Comparison of ENCODE assay signal across 9 mouse cellular contexts in genomic region chr4:126105131-126105783, GRCm38 (mm10). TPM values are rescaled to one million over a fixed set of nuclear protein-coding genes. Genes with fewer than 3 reads are reported as not detected.
A peak's percentile ranks its signal among the peaks of the same experiment; 100 is the strongest.
DNase-seq lines count a peak whose midpoint lies in the region; ATAC-seq lines count a peak whose summit lies in the region.
"Had no signal": no experiment of that assay in that cellular context is flagged by ENCODE, and none has a peak within 500 bp of the region (broad histone marks: within the 10 kb centered on the region; RNA-seq: fewer than 3 reads in every experiment).

No protein-coding gene starts in this region.

- H3K4me1 ChIP-seq in heart, embryonic 15.5 days (replicated peaks), result peaks cover 66% of the 10 kb centered on the region
- peaks cover 63% of the 10 kb centered on the region for H3K4me1 ChIP-seq in embryonic facial prominence, embryonic 10.5 days
- peaks cover 74% of the 10 kb centered on the region for H3K4me1 ChIP-seq in hindbrain, embryonic 15.5 days (replicated peaks)
- H3K4me1 ChIP-seq in midbrain, embryonic 15.5 days, result peaks cover 72% of the 10 kb centered on the region

- no peaks in the 10 kb centered on the region for H3K36me3 ChIP-seq in heart, embryonic 15.5 days
- peaks cover 6% of the 10 kb centered on the region; the same call in 1 of the 2 replicates for H3K36me3 ChIP-seq in embryonic facial prominence, embryonic 10.5 days (replicated peaks)
- H3K36me3 ChIP-seq in hindbrain, embryonic 15.5 days, result no peaks in the 10 kb centered on the region
- no peaks in the 10 kb centered on the region for H3K36me3 ChIP-seq in midbrain, embryonic 15.5 days (replicated peaks)

- H3K4me3 ChIP-seq in heart, embryonic 15.5 days, result peak overlapping the region; percentile 94
- H3K4me3 ChIP-seq in embryonic facial prominence, embryonic 10.5 days, result peak overlapping the region; percentile 83
- peak overlapping the region; percentile 96 for H3K4me3 ChIP-seq in hindbrain, embryonic 15.5 days
- H3K4me3 ChIP-seq in midbrain, embryonic 15.5 days, result peak overlapping the region; percentile 96

- ATAC-seq in heart, embryonic 15.5 days (replicated peaks; ENCODE audit: insufficient number of reproducible peaks, insufficient read depth, low FRiP score, low read depth), result no peak
- ATAC-seq in hindbrain, embryonic 15.5 days (ENCODE audit: low FRiP score, low read depth), result no peak
- no peak for ATAC-seq in midbrain, embryonic 15.5 days (replicated peaks)
- ATAC-seq: Patski had no signal

- no peak overlapping the region for H3K27ac ChIP-seq in heart, embryonic 15.5 days
- H3K27ac ChIP-seq in embryonic facial prominence, embryonic 10.5 days (replicated peaks), result no peak overlapping the region
- H3K27ac ChIP-seq in hindbrain, embryonic 15.5 days (replicated peaks), result no peak overlapping the region
- H3K27ac ChIP-seq in midbrain, embryonic 15.5 days, result no peak overlapping the region

- H3K9ac ChIP-seq in heart, embryonic 15.5 days, result peak overlapping the region; percentile 23; the same call in 1 of the 2 replicates
- H3K9ac ChIP-seq in hindbrain, embryonic 15.5 days, result peak overlapping the region; percentile 89
- H3K9ac ChIP-seq in midbrain, embryonic 15.5 days, result peak overlapping the region; percentile 89; the same call in 1 of the 2 replicates

- H3K27me3 ChIP-seq in heart, embryonic 15.5 days, result no peaks in the 10 kb centered on the region
- no peaks in the 10 kb centered on the region for H3K27me3 ChIP-seq in embryonic facial prominence, embryonic 10.5 days (replicated peaks; ENCODE audit: low read depth, poor library complexity, severe bottlenecking)
- no peaks in the 10 kb centered on the region for H3K27me3 ChIP-seq in hindbrain, embryonic 15.5 days
- no peaks in the 10 kb centered on the region for H3K27me3 ChIP-seq in midbrain, embryonic 15.5 days (replicated peaks)
- H3K27me3 ChIP-seq: Patski had no signal

- peak overlapping the region; percentile 90 for H3K4me2 ChIP-seq in heart, embryonic 15.5 days
- peak overlapping the region; percentile 93 for H3K4me2 ChIP-seq in hindbrain, embryonic 15.5 days
- peak overlapping the region; percentile 87 for H3K4me2 ChIP-seq in midbrain, embryonic 15.5 days

- WGBS in heart, embryonic 15.5 days, result 63% methylated on average over 7 of the region's 7 CpGs
- WGBS in embryonic facial prominence, embryonic 10.5 days, result 57% methylated on average over 7 of the region's 7 CpGs
- WGBS in hindbrain, embryonic 15.5 days, result 50% methylated on average over 7 of the region's 7 CpGs
- WGBS in midbrain, embryonic 15.5 days, result 47% methylated on average over 7 of the region's 7 CpGs

- DNase-seq in heart, adult 8-10 months (ENCODE audit: low spot score), result no peak
- no peak for DNase-seq in embryonic facial prominence, embryonic 10.5 days (ENCODE audit: low spot score)
- DNase-seq in c-Kit-positive CD71-positive TER-119-positive erythroid progenitor cells, embryonic 14.5 days (ENCODE audit: low spot score), result no peak
- no peak for DNase-seq in urinary bladder, postnatal 10 days (ENCODE audit: low spot score)
- no peak for DNase-seq in gastrocnemius, adult 8-10 months (ENCODE audit: low spot score in 2 of 2)

- no peaks in the 10 kb centered on the region for H3K9me3 ChIP-seq in heart, embryonic 15.5 days (replicated peaks)
- H3K9me3 ChIP-seq in embryonic facial prominence, embryonic 10.5 days, result no peaks in the 10 kb centered on the region
- no peaks in the 10 kb centered on the region for H3K9me3 ChIP-seq in hindbrain, embryonic 15.5 days
- no peaks in the 10 kb centered on the region for H3K9me3 ChIP-seq in midbrain, embryonic 15.5 days

RNA-seq across cellular contexts. Expression of gene Stk40, which starts 1.5 kb away (rescaled TPM):
- 20.6 and 27.2 TPM in 2 replicates for polyA plus RNA-seq in heart, embryonic 15.5 days (2015; fragmentation: Nextera tagmentation; extraction: Ambion mirVana)
- total RNA-seq in heart, adult 8-10 months (2022), result 10 to 100 TPM; 37.8 to 61.9 (median 52.4) TPM
- polyA plus RNA-seq in embryonic facial prominence, embryonic 10.5 days (2016; fragmentation: Nextera tagmentation; extraction: Ambion mirVana), result 43.8 and 44.5 TPM in 2 replicates
- 29.6 and 33.9 TPM in 2 replicates for polyA plus RNA-seq in hindbrain, embryonic 15.5 days (2015; fragmentation: Nextera tagmentation; extraction: Ambion mirVana)
- polyA plus RNA-seq in midbrain, embryonic 15.5 days (2015; fragmentation: Nextera tagmentation; extraction: Ambion mirVana), result 34.4 and 35.2 TPM in 2 replicates
- total RNA-seq in gastrocnemius, adult 8-10 months (2022), result 100 to 1,000 TPM; 122 to 135 (median 128) TPM

RNA-seq across cellular contexts. Expression of gene Lsm10, which starts 8.8 kb away (rescaled TPM):
- 42.2 and 43.2 TPM in 2 replicates for polyA plus RNA-seq in heart, embryonic 15.5 days (2015; fragmentation: Nextera tagmentation; extraction: Ambion mirVana)
- 10 to 100 TPM; 17.3 to 19.5 (median 18.4) TPM for total RNA-seq in heart, adult 8-10 months (2022)
- 44.9 and 48.5 TPM in 2 replicates for polyA plus RNA-seq in embryonic facial prominence, embryonic 10.5 days (2016; fragmentation: Nextera tagmentation; extraction: Ambion mirVana)
- polyA plus RNA-seq in hindbrain, embryonic 15.5 days (2015; fragmentation: Nextera tagmentation; extraction: Ambion mirVana), result 45.8 and 50.3 TPM in 2 replicates
- 48.7 and 53.0 TPM in 2 replicates for polyA plus RNA-seq in midbrain, embryonic 15.5 days (2015; fragmentation: Nextera tagmentation; extraction: Ambion mirVana)
- 10 to 100 TPM in 1 of 4 experiments, 1 to 10 TPM in 3; 8.8 to 10.9 (median 9.4) TPM for total RNA-seq in gastrocnemius, adult 8-10 months (2022)

RNA-seq across cellular contexts. Expression of gene Eva1b, which starts 42.3 kb away (rescaled TPM):
- 28.0 and 37.7 TPM in 2 replicates for polyA plus RNA-seq in heart, embryonic 15.5 days (2015; fragmentation: Nextera tagmentation; extraction: Ambion mirVana)
- total RNA-seq in heart, adult 8-10 months (2022), result 10 to 100 TPM in 1 of 4 experiments, 1 to 10 TPM in 3; 7.3 to 12.4 (median 9.0) TPM
- 37.1 and 38.9 TPM in 2 replicates for polyA plus RNA-seq in embryonic facial prominence, embryonic 10.5 days (2016; fragmentation: Nextera tagmentation; extraction: Ambion mirVana)
- 14.5 and 15.1 TPM in 2 replicates for polyA plus RNA-seq in hindbrain, embryonic 15.5 days (2015; fragmentation: Nextera tagmentation; extraction: Ambion mirVana)
- 11.8 and 12.0 TPM in 2 replicates for polyA plus RNA-seq in midbrain, embryonic 15.5 days (2015; fragmentation: Nextera tagmentation; extraction: Ambion mirVana)
- 1 to 10 TPM; 2.0 to 4.9 (median 2.6) TPM for total RNA-seq in gastrocnemius, adult 8-10 months (2022)

RNA-seq across cellular contexts. Expression of gene Oscp1, which starts 46.9 kb away (rescaled TPM):
- polyA plus RNA-seq in heart, embryonic 15.5 days (2015; fragmentation: Nextera tagmentation; extraction: Ambion mirVana), result 6.1 and 7.6 TPM in 2 replicates
- 1 to 10 TPM; 1.4 to 3.0 (median 2.2) TPM for total RNA-seq in heart, adult 8-10 months (2022)
- 21.9 and 24.2 TPM in 2 replicates for polyA plus RNA-seq in embryonic facial prominence, embryonic 10.5 days (2016; fragmentation: Nextera tagmentation; extraction: Ambion mirVana)
- 38.5 and 42.1 TPM in 2 replicates for polyA plus RNA-seq in hindbrain, embryonic 15.5 days (2015; fragmentation: Nextera tagmentation; extraction: Ambion mirVana)
- polyA plus RNA-seq in midbrain, embryonic 15.5 days (2015; fragmentation: Nextera tagmentation; extraction: Ambion mirVana), result 43.7 and 47.7 TPM in 2 replicates
- 1 to 10 TPM; 1.2 to 3.2 (median 2.9) TPM for total RNA-seq in gastrocnemius, adult 8-10 months (2022)

RNA-seq across cellular contexts. Expression of gene Sh3d21, which starts 58.0 kb away (rescaled TPM):
- polyA plus RNA-seq in heart, embryonic 15.5 days (2015; fragmentation: Nextera tagmentation; extraction: Ambion mirVana), result 3.3 and 4.1 TPM in 2 replicates
- total RNA-seq in heart, adult 8-10 months (2022), result 1 to 10 TPM; 1.6 to 2.2 (median 2.1) TPM
- 2.0 and 3.1 TPM in 2 replicates for polyA plus RNA-seq in embryonic facial prominence, embryonic 10.5 days (2016; fragmentation: Nextera tagmentation; extraction: Ambion mirVana)
- polyA plus RNA-seq in hindbrain, embryonic 15.5 days (2015; fragmentation: Nextera tagmentation; extraction: Ambion mirVana), result 1.4 and 2.0 TPM in 2 replicates
- polyA plus RNA-seq in midbrain, embryonic 15.5 days (2015; fragmentation: Nextera tagmentation; extraction: Ambion mirVana), result 1.3 TPM in 2 replicates
- under 1 TPM; 0.46 to 0.86 (median 0.68) TPM for total RNA-seq in gastrocnemius, adult 8-10 months (2022)

Comparison
In these comparisons a context has a peak if more than half of its experiments do, and no peak if none do; other contexts are left out.
1. H3K9ac ChIP-seq: peak in every context shown above with its lines; median percentile 89 in hindbrain, embryonic 15.5 days; 89 in midbrain, embryonic 15.5 days; 23 in heart, embryonic 15.5 days.